Mouse (Mus musculus): ENCODE results near the gene Cyp2b10. TPM values are rescaled to one million over a fixed set of nuclear protein-coding genes. Genes with fewer than 3 reads are reported as not detected.
A peak's percentile ranks its signal among the peaks of the same experiment; 100 is the strongest.

The Cyp2b10 gene
- 0.08 and 0.13 TPM in 2 replicates for polyA plus RNA-seq (2015; fragmentation: Nextera tagmentation; extraction: Ambion mirVana)

GRCm38 (mm10) chr7:25897411-25897810 lies at the start of gene Cyp2b10:
Gene Cyp2b10, plus strand, starts transcription at chr7:25897620.
- Histone ChIP-seq H3K4me3 (ENCODE audit: low read depth, low read length) (no peak within 1 kb of the TSS), H3K4me2 (ENCODE audit: low read depth, low read length) (no peak within 1 kb of the TSS), H3K27me3 (ENCODE audit: control insufficient read depth, insufficient read depth, low read depth, low read length) (no peaks in the 10 kb centered on the region), H3K27ac (ENCODE audit: low read length) (no peak within 1 kb of the TSS), H3K9me3 (replicated peaks; ENCODE audit: control insufficient read depth, low read length) (no peaks in the 10 kb centered on the region), H3K36me3 (ENCODE audit: control insufficient read depth, insufficient read depth) (no peaks in the 10 kb centered on the region), H3K4me1 (ENCODE audit: control insufficient read depth, low read depth, low read length) (no peaks in the 10 kb centered on the region), H3K9ac (ENCODE audit: low read depth, low read length) (no peak within 1 kb of the TSS)
- ATAC-seq (ENCODE audit: low read depth): no peak
- WGBS (ENCODE audit: insufficient replicate concordance): 65% methylated on average over 6 of the region's 6 CpGs

GRCm38 (mm10) chr7:25847722-25848443 lies 49.5 kb upstream of the Cyp2b10 start:
- Histone ChIP-seq H3K4me2 (ENCODE audit: low read depth, low read length) (peak overlapping the region; percentile 64), H3K4me1 (ENCODE audit: control insufficient read depth, low read depth, low read length) (no peaks in the 10 kb centered on the region), H3K4me3 (ENCODE audit: low read depth, low read length) (peak overlapping the region; percentile 57), H3K9me3 (replicated peaks; ENCODE audit: control insufficient read depth, low read length) (no peaks in the 10 kb centered on the region), H3K9ac (ENCODE audit: low read depth, low read length) (peak overlapping the region; percentile 57; the same call in 1 of the 2 replicates), H3K27me3 (ENCODE audit: control insufficient read depth, insufficient read depth, low read depth, low read length) (no peaks in the 10 kb centered on the region), H3K36me3 (ENCODE audit: control insufficient read depth, insufficient read depth) (no peaks in the 10 kb centered on the region), H3K27ac (ENCODE audit: low read length) (no peak overlapping the region)
- ATAC-seq (ENCODE audit: low read depth): peak; percentile 50; the same call in 1 of the 2 replicates
- WGBS (ENCODE audit: insufficient replicate concordance): 11% methylated on average over 13 of the region's 13 CpGs

- Histone ChIP-seq H3K4me2 (ENCODE audit: low read depth, low read length) (peak overlapping the region; percentile 64), H3K9ac (ENCODE audit: low read depth, low read length) (peak overlapping the region; percentile 57; the same call in 1 of the 2 replicates), H3K9me3 (replicated peaks; ENCODE audit: control insufficient read depth, low read length) (no peaks in the 10 kb centered on the region), H3K4me1 (ENCODE audit: control insufficient read depth, low read depth, low read length) (no peaks in the 10 kb centered on the region), H3K27ac (ENCODE audit: low read length) (no peak overlapping the region), H3K4me3 (ENCODE audit: low read depth, low read length) (peak overlapping the region; percentile 57), H3K36me3 (ENCODE audit: control insufficient read depth, insufficient read depth) (no peaks in the 10 kb centered on the region), H3K27me3 (ENCODE audit: control insufficient read depth, insufficient read depth, low read depth, low read length) (no peaks in the 10 kb centered on the region)
- no peak for ATAC-seq (ENCODE audit: low read depth)
- 27% methylated on average over 11 of the region's 11 CpGs for WGBS (ENCODE audit: insufficient replicate concordance)
Observed at GRCm38 (mm10) chr7:25848444-25848812, 49.0 kb upstream of the Cyp2b10 start.

GRCm38 (mm10) chr7:25855082-25855481 lies 42.3 kb upstream of the Cyp2b10 start:
- ATAC-seq (ENCODE audit: low read depth): no peak
- Histone ChIP-seq H3K27me3 (ENCODE audit: control insufficient read depth, insufficient read depth, low read depth, low read length) (no peaks in the 10 kb centered on the region), H3K27ac (ENCODE audit: low read length) (no peak overlapping the region), H3K36me3 (ENCODE audit: control insufficient read depth, insufficient read depth) (no peaks in the 10 kb centered on the region), H3K9me3 (replicated peaks; ENCODE audit: control insufficient read depth, low read length) (no peaks in the 10 kb centered on the region), H3K4me1 (ENCODE audit: control insufficient read depth, low read depth, low read length) (no peaks in the 10 kb centered on the region), H3K4me2 (ENCODE audit: low read depth, low read length) (no peak overlapping the region), H3K9ac (ENCODE audit: low read depth, low read length) (no peak overlapping the region), H3K4me3 (ENCODE audit: low read depth, low read length) (no peak overlapping the region)
- WGBS (ENCODE audit: insufficient replicate concordance): 26% methylated on average over 8 of the region's 8 CpGs

- Histone ChIP-seq H3K9ac (ENCODE audit: low read depth, low read length) (no peak overlapping the region), H3K36me3 (ENCODE audit: control insufficient read depth, insufficient read depth) (no peaks in the 10 kb centered on the region), H3K4me2 (ENCODE audit: low read depth, low read length) (no peak overlapping the region), H3K4me3 (ENCODE audit: low read depth, low read length) (no peak overlapping the region), H3K4me1 (ENCODE audit: control insufficient read depth, low read depth, low read length) (no peaks in the 10 kb centered on the region), H3K9me3 (replicated peaks; ENCODE audit: control insufficient read depth, low read length) (no peaks in the 10 kb centered on the region), H3K27me3 (ENCODE audit: control insufficient read depth, insufficient read depth, low read depth, low read length) (no peaks in the 10 kb centered on the region), H3K27ac (ENCODE audit: low read length) (no peak overlapping the region)
- 23% methylated on average over 9 of the region's 9 CpGs for WGBS (ENCODE audit: insufficient replicate concordance)
- ATAC-seq (ENCODE audit: low read depth): no peak
Observed at GRCm38 (mm10) chr7:25859962-25860870, 37.2 kb upstream of the Cyp2b10 start.

- peak; percentile 50; the same call in 1 of the 2 replicates for ATAC-seq (ENCODE audit: low read depth)
- Histone ChIP-seq H3K27me3 (ENCODE audit: control insufficient read depth, insufficient read depth, low read depth, low read length) (no peaks in the 10 kb centered on the region), H3K9me3 (replicated peaks; ENCODE audit: control insufficient read depth, low read length) (no peaks in the 10 kb centered on the region), H3K9ac (ENCODE audit: low read depth, low read length) (no peak overlapping the region), H3K4me2 (ENCODE audit: low read depth, low read length) (no peak overlapping the region), H3K36me3 (ENCODE audit: control insufficient read depth, insufficient read depth) (no peaks in the 10 kb centered on the region), H3K27ac (ENCODE audit: low read length) (no peak overlapping the region), H3K4me1 (ENCODE audit: control insufficient read depth, low read depth, low read length) (no peaks in the 10 kb centered on the region), H3K4me3 (ENCODE audit: low read depth, low read length) (no peak overlapping the region)
- whole genome bisulfite sequencing (ENCODE audit: insufficient replicate concordance): 37% methylated on average over 2 of the region's 2 CpGs
Observed at GRCm38 (mm10) chr7:25862365-25862764, 35.1 kb upstream of the Cyp2b10 start.

GRCm38 (mm10) chr7:25863756-25864155 lies 33.7 kb upstream of the Cyp2b10 start:
- Histone ChIP-seq H3K4me2 (ENCODE audit: low read depth, low read length) (no peak overlapping the region), H3K9ac (ENCODE audit: low read depth, low read length) (no peak overlapping the region)
- 48% methylated on average over 3 of the region's 3 CpGs for WGBS (ENCODE audit: insufficient replicate concordance)

GRCm38 (mm10) chr7:25864861-25865260 lies 32.6 kb upstream of the Cyp2b10 start:
- no peak overlapping the region for H3K4me2 ChIP-seq (ENCODE audit: low read depth, low read length)
- no peak overlapping the region for H3K27ac ChIP-seq (ENCODE audit: low read length)
- no peak overlapping the region for H3K9ac ChIP-seq (ENCODE audit: low read depth, low read length)
- no peaks in the 10 kb centered on the region for H3K9me3 ChIP-seq (replicated peaks; ENCODE audit: control insufficient read depth, low read length)
- H3K4me3 ChIP-seq (ENCODE audit: low read depth, low read length): no peak overlapping the region
- no peaks in the 10 kb centered on the region for H3K27me3 ChIP-seq (ENCODE audit: control insufficient read depth, insufficient read depth, low read depth, low read length)
- H3K4me1 ChIP-seq (ENCODE audit: control insufficient read depth, low read depth, low read length): no peaks in the 10 kb centered on the region
- no peaks in the 10 kb centered on the region for H3K36me3 ChIP-seq (ENCODE audit: control insufficient read depth, insufficient read depth)
- WGBS (ENCODE audit: insufficient replicate concordance): 52% methylated on average over 5 of the region's 5 CpGs
- ATAC-seq (ENCODE audit: low read depth): no peak

More at GRCm38 (mm10) chr7:25863756-25864155, 33.7 kb upstream of the Cyp2b10 start:
- no peaks in the 10 kb centered on the region for H3K4me1 ChIP-seq (ENCODE audit: control insufficient read depth, low read depth, low read length)
- ATAC-seq (ENCODE audit: low read depth): no peak
- no peaks in the 10 kb centered on the region for H3K27me3 ChIP-seq (ENCODE audit: control insufficient read depth, insufficient read depth, low read depth, low read length)
- no peak overlapping the region for H3K4me3 ChIP-seq (ENCODE audit: low read depth, low read length)
- no peak overlapping the region for H3K27ac ChIP-seq (ENCODE audit: low read length)
- no peaks in the 10 kb centered on the region for H3K9me3 ChIP-seq (replicated peaks; ENCODE audit: control insufficient read depth, low read length)
- no peaks in the 10 kb centered on the region for H3K36me3 ChIP-seq (ENCODE audit: control insufficient read depth, insufficient read depth)

- H3K27me3 ChIP-seq (ENCODE audit: control insufficient read depth, insufficient read depth, low read depth, low read length): no peaks in the 10 kb centered on the region
- WGBS (ENCODE audit: insufficient replicate concordance): 55% methylated on average over 2 of the region's 2 CpGs
- ATAC-seq (ENCODE audit: low read depth): no peak
- H3K9me3 ChIP-seq (replicated peaks; ENCODE audit: control insufficient read depth, low read length): no peaks in the 10 kb centered on the region
- H3K4me1 ChIP-seq (ENCODE audit: control insufficient read depth, low read depth, low read length): no peaks in the 10 kb centered on the region
- no peak overlapping the region for H3K4me3 ChIP-seq (ENCODE audit: low read depth, low read length)
- H3K27ac ChIP-seq (ENCODE audit: low read length): no peak overlapping the region
- no peak overlapping the region for H3K4me2 ChIP-seq (ENCODE audit: low read depth, low read length)
- H3K9ac ChIP-seq (ENCODE audit: low read depth, low read length): no peak overlapping the region
- no peaks in the 10 kb centered on the region for H3K36me3 ChIP-seq (ENCODE audit: control insufficient read depth, insufficient read depth)
Observed at GRCm38 (mm10) chr7:25869789-25870188, 27.6 kb upstream of the Cyp2b10 start.
